Mouse (Mus musculus) thymus, adult 2 months (tissue): ENCODE results near the gene Cul7. TPM values are rescaled to one million over a fixed set of nuclear protein-coding genes. Genes with fewer than 3 reads are reported as not detected.

Experiments
- DNase-seq: peaks from one replicate; pipeline ENCODE4 v3.0.0; 2021
- H3K27ac ChIP-seq: fragments of 200-500 bp; 2 replicates; pipeline ENCODE4 v1.5.1; 2012; ENCODE audit warnings: low read length, control low read depth; ENCODE audit not compliant: control insufficient read depth, insufficient read depth
- H3K27me3 ChIP-seq: fragments of 200-500 bp; 2 replicates; pipeline ENCODE4 v1.6.1; 2012; ENCODE audit warnings: mild to moderate bottlenecking, low read length, moderate library complexity, mixed read lengths; ENCODE audit not compliant: control insufficient read depth, insufficient read depth
- H3K36me3 ChIP-seq: fragments of 200-500 bp; 2 replicates; pipeline ENCODE4 v1.6.1; 2012; ENCODE audit warnings: mild to moderate bottlenecking, low read length, moderate library complexity; ENCODE audit not compliant: control insufficient read depth, insufficient read depth
- H3K4me1 ChIP-seq: fragments of 200-500 bp; replicated peaks from 2 replicates; pipeline ENCODE4 v1.6.1; 2012; ENCODE audit warnings: low read length; ENCODE audit not compliant: control insufficient read depth, insufficient read depth
- H3K4me3 ChIP-seq: fragments of 200-500 bp; 2 replicates; pipeline ENCODE4 v1.5.1; 2012; ENCODE audit warnings: mild to moderate bottlenecking, low read length, control low read depth, moderate library complexity; ENCODE audit not compliant: control insufficient read depth, insufficient read depth
- CTCF ChIP-seq: fragments of 200-500 bp; IDR thresholded peaks from 2 replicates; pipeline ENCODE4 v1.5.1; 2012; ENCODE audit warnings: mild to moderate bottlenecking, control low read depth, low read length, moderate library complexity, borderline replicate concordance; ENCODE audit not compliant: control insufficient read depth, poor library complexity, insufficient read depth; ENCODE audit errors: extremely low read depth
- POLR2A ChIP-seq: fragments of 200-500 bp; IDR thresholded peaks from 2 replicates; pipeline ENCODE4 v1.6.1; 2012; ENCODE audit warnings: mild to moderate bottlenecking, low read length, control low read depth, moderate library complexity; ENCODE audit not compliant: control insufficient read depth, poor library complexity, insufficient read depth; ENCODE audit errors: extremely low read depth
- WGBS: fragments of 180-500 bp; shearing (Covaris S2); methylation state at CpG from one replicate; pipeline ENCODE4 v1.1.7; 2018; 5-methylcytosine and 5-hydroxymethylcytosine counted together
- polyA plus RNA-seq: library from polyadenylated mRNA; depleted of rRNA; stranded (reverse); fragments of >200 nt; gene quantifications from 2 replicates; pipeline ENCODE4 v1.2.3, GENCODE M21; 2012

The Cul7 gene
- polyA plus RNA-seq, 1 experiment, result 47.9 TPM

DNA sequence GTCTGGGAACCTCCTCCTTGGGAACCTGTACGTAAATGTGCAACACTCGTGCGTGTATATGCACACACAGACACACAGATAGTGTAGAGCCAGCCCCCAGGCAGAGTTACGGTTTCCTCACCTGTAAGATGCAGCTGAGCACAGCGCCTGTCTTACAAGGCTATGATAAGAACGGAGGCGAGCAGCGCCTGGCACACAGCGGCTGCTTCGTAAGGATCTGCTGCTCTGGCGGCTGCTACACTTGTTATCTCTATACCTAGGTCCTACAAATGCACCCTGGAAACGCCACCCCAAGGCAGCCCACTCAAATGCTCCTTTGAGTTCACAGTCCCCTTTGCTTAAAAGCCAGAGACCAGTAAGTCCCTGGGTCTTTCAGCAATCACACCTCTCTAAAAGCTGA lies 40.5 kb downstream of the Cul7 start:
- peaks cover 2% of the 10 kb centered on the region for H3K36me3 ChIP-seq
- 98% methylated on average over 12 of the region's 12 CpGs for WGBS

DNA sequence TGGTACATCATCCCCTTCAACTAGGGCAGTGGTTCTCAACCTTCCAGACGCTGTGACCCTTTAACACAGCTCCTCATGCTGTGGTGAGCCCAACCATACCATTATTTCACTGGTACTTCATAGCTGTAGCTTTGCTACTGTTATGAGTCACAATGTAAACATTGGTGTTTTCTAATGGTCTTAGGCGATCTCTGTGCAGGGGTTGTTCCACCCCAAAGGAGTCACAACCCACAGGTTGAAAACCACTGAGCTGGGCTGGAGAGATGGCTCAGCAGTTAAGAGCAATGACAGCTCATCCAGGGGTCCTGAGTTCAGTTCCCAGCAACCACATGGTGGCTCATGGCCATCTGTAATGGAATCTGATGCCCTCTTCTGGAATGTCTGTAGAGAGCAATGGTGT lies 41.3 kb downstream of the Cul7 start:
- 97% methylated on average over 2 of the region's 2 CpGs for WGBS

More for the DNA sequence above, 40.5 kb downstream of the Cul7 start:
- H3K27me3 ChIP-seq, result no peaks in the 10 kb centered on the region
- H3K4me3 ChIP-seq, result no peak overlapping the region
- H3K27ac ChIP-seq, result no peak overlapping the region
- TF ChIP-seq CTCF (no peak), POLR2A (no peak)
- no peaks in the 10 kb centered on the region for H3K4me1 ChIP-seq
- no peak for DNase-seq

DNA sequence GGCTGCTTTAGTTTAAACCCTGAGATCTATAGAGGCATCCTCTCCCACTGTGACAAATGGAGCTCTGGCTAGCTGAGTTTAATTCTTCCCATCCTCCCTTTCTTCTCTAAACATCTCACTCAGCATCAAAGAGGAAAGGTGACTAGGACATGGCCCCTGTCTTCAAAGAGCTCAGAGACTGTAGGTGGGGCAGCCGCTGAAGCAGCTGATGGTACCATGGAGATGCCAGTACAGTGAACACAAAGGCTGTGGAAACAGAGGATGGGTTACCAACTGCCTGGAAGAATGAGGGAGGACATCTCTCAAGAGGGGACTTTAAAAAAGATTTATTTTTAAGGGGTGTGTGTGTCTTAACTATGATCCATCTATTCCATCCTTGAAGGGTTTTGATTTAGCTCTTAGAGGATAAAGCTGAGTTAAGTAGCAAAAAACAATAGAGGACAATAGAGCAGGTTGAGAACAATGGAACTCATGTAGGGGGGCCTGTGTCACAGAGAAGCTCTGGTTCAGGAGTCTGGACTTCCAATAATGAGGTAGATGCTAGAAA lies 44.5 kb downstream of the Cul7 start:
- H3K27me3 ChIP-seq, result no peaks in the 10 kb centered on the region
- no peaks in the 10 kb centered on the region for H3K4me1 ChIP-seq
- no peak for DNase-seq
- no peak overlapping the region for H3K27ac ChIP-seq
- 79% methylated on average over 1 of the region's 1 CpGs for WGBS
- H3K4me3 ChIP-seq, result no peak overlapping the region
- no peaks in the 10 kb centered on the region for H3K36me3 ChIP-seq
- TF ChIP-seq CTCF (no peak), POLR2A (no peak)

More for the DNA sequence above, 41.3 kb downstream of the Cul7 start:
- DNase-seq, result no peak
- TF ChIP-seq CTCF (no peak), POLR2A (no peak)
- Histone ChIP-seq H3K27ac (no peak overlapping the region), H3K36me3 (no peaks in the 10 kb centered on the region), H3K4me3 (no peak overlapping the region), H3K4me1 (no peaks in the 10 kb centered on the region), H3K27me3 (no peaks in the 10 kb centered on the region)

DNA sequence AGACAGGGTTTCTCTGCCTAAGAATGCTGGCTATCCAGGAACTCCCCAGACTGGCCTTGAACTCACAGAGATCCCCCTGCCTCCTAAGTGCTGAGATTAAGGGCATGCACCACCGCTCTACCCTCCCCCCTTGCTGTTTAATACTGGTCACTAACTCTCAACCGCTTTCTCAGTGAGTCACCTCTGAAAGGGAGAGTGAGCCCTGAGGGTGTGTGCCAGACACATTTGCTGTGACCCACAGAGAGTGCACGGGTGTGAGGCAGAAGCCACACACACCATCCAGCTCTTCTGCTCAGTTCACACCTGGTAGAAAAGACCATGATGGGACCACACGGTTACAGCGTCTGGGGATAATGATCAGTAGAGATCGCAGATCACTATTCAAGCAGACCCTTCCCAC lies 48.4 kb downstream of the Cul7 start:
- H3K27ac ChIP-seq, result no peak overlapping the region
- DNase-seq, result no peak
- TF ChIP-seq CTCF (no peak), POLR2A (no peak)
- WGBS, result 97% methylated on average over 6 of the region's 6 CpGs
- peaks cover 19% of the 10 kb centered on the region for H3K4me1 ChIP-seq
- H3K4me3 ChIP-seq, result no peak overlapping the region
- no peaks in the 10 kb centered on the region for H3K27me3 ChIP-seq
- H3K36me3 ChIP-seq, result no peaks in the 10 kb centered on the region

DNA sequence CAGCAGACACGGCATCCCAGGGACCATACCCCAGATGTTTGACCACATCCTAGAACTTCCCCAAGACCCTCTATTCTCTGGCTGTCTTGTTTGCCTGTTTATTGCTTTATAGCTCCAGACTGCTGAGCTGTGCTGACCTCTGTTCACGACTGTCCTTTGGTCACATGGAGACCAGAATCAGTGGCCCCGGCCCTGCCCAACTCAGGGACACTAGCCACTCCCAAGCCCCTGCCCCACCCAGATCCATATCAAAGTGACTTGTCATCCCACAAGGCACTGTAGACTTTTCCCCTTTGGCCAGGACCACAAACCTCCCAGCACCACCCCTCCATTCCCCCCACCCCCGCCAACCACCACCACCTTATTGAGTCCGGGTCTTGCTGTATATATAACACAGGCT lies 49.1 kb downstream of the Cul7 start:
- peaks cover 24% of the 10 kb centered on the region for H3K4me1 ChIP-seq
- no peak overlapping the region for H3K4me3 ChIP-seq
- no peak for DNase-seq
- TF ChIP-seq CTCF (no peak), POLR2A (no peak)
- no peaks in the 10 kb centered on the region for H3K27me3 ChIP-seq
- H3K27ac ChIP-seq, result no peak overlapping the region
- 95% methylated on average over 5 of the region's 5 CpGs for WGBS
- H3K36me3 ChIP-seq, result no peaks in the 10 kb centered on the region

DNA sequence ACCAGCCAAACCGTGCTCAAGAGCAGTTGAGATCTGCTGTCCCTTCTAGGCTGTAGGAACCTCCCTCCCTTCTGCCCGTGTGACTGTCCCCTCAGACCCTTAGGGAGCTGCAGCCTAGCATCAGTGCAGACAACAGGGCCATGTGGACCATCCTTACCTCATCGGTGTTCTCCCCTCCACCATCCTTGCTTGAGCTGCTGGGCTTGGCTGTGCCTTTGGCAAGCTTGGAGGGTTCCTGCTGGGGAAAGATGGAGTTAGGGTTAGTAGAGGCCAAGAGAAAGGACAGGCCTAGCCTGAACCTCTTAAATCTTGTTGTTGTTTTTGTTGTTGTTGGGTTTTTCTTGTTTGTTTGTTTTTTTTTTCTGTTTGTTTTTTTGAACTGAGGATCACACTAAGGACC lies 49.8 kb downstream of the Cul7 start:
- peaks cover 24% of the 10 kb centered on the region for H3K4me1 ChIP-seq
- H3K27me3 ChIP-seq, result no peaks in the 10 kb centered on the region
- H3K27ac ChIP-seq, result no peak overlapping the region
- H3K36me3 ChIP-seq, result no peaks in the 10 kb centered on the region
- WGBS, result 95% methylated on average over 3 of the region's 3 CpGs
- TF ChIP-seq CTCF, result no peak
- no peak for TF ChIP-seq POLR2A
- no peak for DNase-seq
- H3K4me3 ChIP-seq, result no peak overlapping the region

DNA sequence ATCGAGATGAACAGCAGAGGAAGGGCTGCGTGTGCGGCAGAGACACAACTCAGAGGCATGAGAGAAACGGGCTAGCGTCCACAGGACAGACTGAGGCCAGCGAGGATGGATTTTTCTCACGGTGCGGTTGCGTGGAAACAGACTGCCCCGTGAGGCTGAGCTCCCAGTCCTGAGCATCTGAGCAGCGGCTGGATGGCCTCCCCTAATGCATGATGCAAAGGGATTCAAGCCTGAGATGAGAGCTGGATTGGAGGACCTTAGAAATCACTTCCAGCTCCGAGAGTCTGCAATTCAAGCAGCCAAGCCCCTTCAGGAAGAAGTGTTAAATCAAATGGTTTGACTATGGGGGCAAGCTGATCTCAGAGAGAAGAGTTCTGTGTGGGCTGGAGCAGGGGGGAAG lies 51.4 kb downstream of the Cul7 start:
- Histone ChIP-seq H3K27ac (no peak overlapping the region), H3K36me3 (no peaks in the 10 kb centered on the region), H3K4me3 (no peak overlapping the region), H3K4me1 (peaks cover 29% of the 10 kb centered on the region), H3K27me3 (no peaks in the 10 kb centered on the region)
- DNase-seq, result no peak
- WGBS, result 89% methylated on average over 12 of the region's 12 CpGs
- no peak for TF ChIP-seq POLR2A
- no peak for TF ChIP-seq CTCF
